Mouse (Mus musculus): Measurements from ENCODE around the gene Tmem117.

- TF ChIP-seq POLR2A (IDR thresholded peaks at IDR 0.05; ENCODE audit: control insufficient read depth, low read depth, low read length) (peak; percentile 62; the same call in 1 of the 2 replicates), CTCF (IDR thresholded peaks at IDR 0.05; ENCODE audit: control insufficient read depth, insufficient read depth, insufficient replicate concordance, low read depth, low read length) (no peak)
Measured at GRCm38 (mm10) chr15:94589219-94590075, 39.6 kb upstream of the Tmem117 start, which contains the start of gene Twf1.

All from testis, adult 2 months (tissue).